Mouse (Mus musculus): Measurements from ENCODE around the gene Tmigd3. TPM values are rescaled to one million over a fixed set of nuclear protein-coding genes. Genes with fewer than 3 reads are reported as not detected.

Tmigd3 gene
- polyA plus RNA-seq, 1 experiment from 2014 or later = not detected

- Histone ChIP-seq H3K4me3 (peak overlapping the region; percentile 87; the same call in 1 of the 2 replicates), H3K27ac (no peak overlapping the region), H3K27me3 (replicated peaks) (no peaks in the 10 kb centered on the region), H3K9ac (no peak overlapping the region), H3K9me3 (no peaks in the 10 kb centered on the region), H3K36me3 (replicated peaks) (peaks cover 43% of the 10 kb centered on the region), H3K4me1 (peaks cover 39% of the 10 kb centered on the region), H3K4me2 (peak overlapping the region; percentile 73)
- ATAC-seq (replicated peaks) = no peak
- WGBS = 96% methylated on average over 2 of the region's 2 CpGs
These were observed 90.0 kb downstream of the Tmigd3 start for GRCm38 (mm10) chr3:105960700-105961099.

GRCm38 (mm10) chr3:105971831-105972446 lies 101.2 kb downstream of the Tmigd3 start:
- H3K27me3 ChIP-seq (replicated peaks) = no peaks in the 10 kb centered on the region
- H3K4me2 ChIP-seq = no peak overlapping the region
- H3K9ac ChIP-seq = no peak overlapping the region
- no peaks in the 10 kb centered on the region for H3K4me1 ChIP-seq
- no peak overlapping the region for H3K4me3 ChIP-seq
- H3K9me3 ChIP-seq = no peaks in the 10 kb centered on the region
- no peak overlapping the region for H3K27ac ChIP-seq
- peaks cover 29% of the 10 kb centered on the region for H3K36me3 ChIP-seq (replicated peaks)
- no peak for ATAC-seq (replicated peaks)
- WGBS = 86% methylated on average over 5 of the region's 5 CpGs

GRCm38 (mm10) chr3:105973411-105973810 lies 102.7 kb downstream of the Tmigd3 start, which contains the start of gene Ovgp1:
Gene Ovgp1 (plus strand): TSS chr3:105973711.
- H3K9me3 ChIP-seq = no peaks in the 10 kb centered on the region
- no peak within 1 kb of the TSS for H3K9ac ChIP-seq

More at GRCm38 (mm10) chr3:105973411-105973810, 102.7 kb downstream of the Tmigd3 start, which contains the start of gene Ovgp1:
- Histone ChIP-seq H3K27ac (no peak within 1 kb of the TSS), H3K4me1 (no peaks in the 10 kb centered on the region), H3K27me3 (replicated peaks) (no peaks in the 10 kb centered on the region), H3K36me3 (replicated peaks) (peaks cover 15% of the 10 kb centered on the region), H3K4me2 (no peak within 1 kb of the TSS), H3K4me3 (no peak within 1 kb of the TSS)
- no peak for ATAC-seq (replicated peaks)
- 84% methylated on average over 3 of the region's 3 CpGs for WGBS

Other genes starting within 250 kb of the Tmigd3 start
- gene Ddx20, start 183.3 kb upstream of the Tmigd3 start, polyA plus RNA-seq (2015; fragmentation: Nextera tagmentation; extraction: Ambion mirVana) = 25.9 and 26.3 TPM in 2 replicates
- gene Inka2, start 166.3 kb upstream of the Tmigd3 start, polyA plus RNA-seq (2015; fragmentation: Nextera tagmentation; extraction: Ambion mirVana) = 4.8 and 6.0 TPM in 2 replicates
- gene Rap1a, start 69.6 kb upstream of the Tmigd3 start, polyA plus RNA-seq (2015; fragmentation: Nextera tagmentation; extraction: Ambion mirVana) = 63.4 and 68.6 TPM in 2 replicates
- gene Adora3, start within 50 bp of the Tmigd3 start, polyA plus RNA-seq (2015; fragmentation: Nextera tagmentation; extraction: Ambion mirVana) = 0.14 and 0.17 TPM in 2 replicates
- 0.34 and 0.38 TPM in 2 replicates for gene I830077J02Rik, start 61.8 kb downstream of the Tmigd3 start, polyA plus RNA-seq (2015; fragmentation: Nextera tagmentation; extraction: Ambion mirVana)
- gene Wdr77, start 88.5 kb downstream of the Tmigd3 start, polyA plus RNA-seq (2015; fragmentation: Nextera tagmentation; extraction: Ambion mirVana) = 100 and 101 TPM in 2 replicates
- 486 and 492 TPM in 2 replicates for gene Atp5f1, start 89.2 kb downstream of the Tmigd3 start, polyA plus RNA-seq (2015; fragmentation: Nextera tagmentation; extraction: Ambion mirVana)
- gene Ovgp1, start 102.8 kb downstream of the Tmigd3 start, polyA plus RNA-seq (2015; fragmentation: Nextera tagmentation; extraction: Ambion mirVana) = 4.5 and 6.1 TPM in 2 replicates
- 6.1 and 6.2 TPM in 2 replicates for gene Pifo, start 143.7 kb downstream of the Tmigd3 start, polyA plus RNA-seq (2015; fragmentation: Nextera tagmentation; extraction: Ambion mirVana)
- gene Chil5, start 161.9 kb downstream of the Tmigd3 start, polyA plus RNA-seq (2015; fragmentation: Nextera tagmentation; extraction: Ambion mirVana) = 0.22 TPM in 1 of 2 replicates, not detected in the other
- 1.2 TPM in 2 replicates for gene Chia1, start 242.3 kb downstream of the Tmigd3 start, polyA plus RNA-seq (2015; fragmentation: Nextera tagmentation; extraction: Ambion mirVana)

All from midbrain, embryonic 15.5 days (tissue).